Comparison of ENCODE assay signal across 24 mouse cellular contexts in the genomic region with DNA sequence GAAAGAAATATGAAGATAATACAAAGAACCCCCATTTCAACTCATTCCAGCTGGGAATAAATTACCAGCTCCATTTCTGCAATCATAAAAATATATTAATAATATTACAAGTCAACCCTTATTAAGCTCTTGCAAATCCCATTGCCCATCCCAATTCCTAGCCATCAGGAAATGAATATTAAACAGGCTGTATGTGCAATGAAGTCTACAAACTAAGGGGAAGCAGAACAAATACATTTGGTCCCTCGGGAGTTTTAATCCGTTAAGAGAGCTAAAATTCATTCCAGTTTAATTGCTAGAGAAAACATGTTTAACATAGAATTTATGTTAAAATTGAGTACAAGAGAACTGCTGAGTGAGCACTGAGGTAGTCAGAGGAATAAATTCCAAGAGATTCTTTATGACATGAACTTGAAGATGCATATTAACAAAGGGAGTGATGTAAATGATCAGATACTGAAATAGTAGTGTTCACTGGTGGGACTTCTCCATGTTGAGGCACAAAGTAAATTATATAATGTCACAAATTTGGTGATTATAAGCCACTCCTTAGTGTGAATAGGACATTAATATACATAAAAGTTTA.
DNase-seq lines count a peak whose midpoint lies in the region; ATAC-seq and TF ChIP-seq lines count a peak whose summit lies in the region.
"Had no signal": no experiment of that assay in that cellular context is flagged by ENCODE, and none has a peak within 500 bp of the region (broad histone marks: within the 10 kb centered on the region; RNA-seq: fewer than 3 reads in every experiment).

No protein-coding gene starts in this region.

- no peak overlapping the region for H3K9ac ChIP-seq in embryonic facial prominence, embryonic 14.5 days (ENCODE audit: low read depth, low read length)
- no peak overlapping the region for H3K9ac ChIP-seq in midbrain, embryonic 11.5 days (ENCODE audit: low read length)
- no peak overlapping the region for H3K9ac ChIP-seq in midbrain, embryonic 15.5 days
- H3K9ac ChIP-seq: embryonic facial prominence, embryonic 15.5 days; forebrain, embryonic 15.5 days; hindbrain, embryonic 13.5 days had no signal

- H3K4me3 ChIP-seq in embryonic facial prominence, embryonic 14.5 days (ENCODE audit: low read depth, low read length): no peak overlapping the region
- H3K4me3 ChIP-seq in embryonic facial prominence, embryonic 10.5 days: no peak overlapping the region
- no peak overlapping the region for H3K4me3 ChIP-seq in midbrain, embryonic 11.5 days (ENCODE audit: low read depth, low read length)
- no peak overlapping the region for H3K4me3 ChIP-seq in midbrain, embryonic 10.5 days
- H3K4me3 ChIP-seq in midbrain, embryonic 15.5 days: no peak overlapping the region
- H3K4me3 ChIP-seq in thymus, adult 2 months (ENCODE audit: control insufficient read depth, insufficient read depth, low read length): no peak overlapping the region
- H3K4me3 ChIP-seq: embryonic facial prominence, embryonic 15.5 days; forebrain, embryonic 15.5 days; gastrocnemius, adult 2 months; hindbrain, embryonic 13.5 days had no signal

- TF ChIP-seq CTCF in thymus, adult 2 months (IDR thresholded peaks at IDR 0.05; ENCODE audit: borderline replicate concordance, control insufficient read depth, extremely low read depth, insufficient read depth, low read length, poor library complexity): no peak

- H3K9me3 ChIP-seq in embryonic facial prominence, embryonic 14.5 days (ENCODE audit: control insufficient read depth, low read length): no peaks in the 10 kb centered on the region
- no peaks in the 10 kb centered on the region for H3K9me3 ChIP-seq in embryonic facial prominence, embryonic 10.5 days
- H3K9me3 ChIP-seq in midbrain, embryonic 11.5 days (ENCODE audit: control insufficient read depth, low read length): no peaks in the 10 kb centered on the region
- H3K9me3 ChIP-seq in midbrain, embryonic 10.5 days (replicated peaks): no peaks in the 10 kb centered on the region
- no peaks in the 10 kb centered on the region for H3K9me3 ChIP-seq in midbrain, embryonic 15.5 days
- H3K9me3 ChIP-seq: embryonic facial prominence, embryonic 15.5 days; forebrain, embryonic 15.5 days; hindbrain, embryonic 13.5 days had no signal

- no peaks in the 10 kb centered on the region for H3K4me1 ChIP-seq in embryonic facial prominence, embryonic 14.5 days (ENCODE audit: control insufficient read depth, insufficient read depth, low read length)
- no peaks in the 10 kb centered on the region for H3K4me1 ChIP-seq in embryonic facial prominence, embryonic 10.5 days
- no peaks in the 10 kb centered on the region for H3K4me1 ChIP-seq in midbrain, embryonic 11.5 days (ENCODE audit: control insufficient read depth, insufficient read depth, low read length)
- no peaks in the 10 kb centered on the region for H3K4me1 ChIP-seq in midbrain, embryonic 10.5 days
- no peaks in the 10 kb centered on the region for H3K4me1 ChIP-seq in midbrain, embryonic 15.5 days
- H3K4me1 ChIP-seq in thymus, adult 2 months (replicated peaks; ENCODE audit: control insufficient read depth, insufficient read depth, low read length): no peaks in the 10 kb centered on the region
- H3K4me1 ChIP-seq: embryonic facial prominence, embryonic 15.5 days; forebrain, embryonic 15.5 days; hindbrain, embryonic 13.5 days had no signal

- no peaks in the 10 kb centered on the region for H3K36me3 ChIP-seq in embryonic facial prominence, embryonic 14.5 days (ENCODE audit: control insufficient read depth, insufficient read depth, low read length)
- no peaks in the 10 kb centered on the region for H3K36me3 ChIP-seq in embryonic facial prominence, embryonic 10.5 days (replicated peaks)
- no peaks in the 10 kb centered on the region for H3K36me3 ChIP-seq in midbrain, embryonic 11.5 days (ENCODE audit: control insufficient read depth, insufficient read depth, low read length)
- H3K36me3 ChIP-seq in midbrain, embryonic 10.5 days: no peaks in the 10 kb centered on the region
- H3K36me3 ChIP-seq in midbrain, embryonic 15.5 days (replicated peaks): no peaks in the 10 kb centered on the region
- no peaks in the 10 kb centered on the region for H3K36me3 ChIP-seq in thymus, adult 2 months (ENCODE audit: control insufficient read depth, insufficient read depth, low read length)
- H3K36me3 ChIP-seq: embryonic facial prominence, embryonic 15.5 days; forebrain, embryonic 15.5 days; hindbrain, embryonic 13.5 days had no signal

- H3K27ac ChIP-seq in embryonic facial prominence, embryonic 14.5 days (replicated peaks; ENCODE audit: low read depth, low read length): no peak overlapping the region
- H3K27ac ChIP-seq in embryonic facial prominence, embryonic 10.5 days (replicated peaks): no peak overlapping the region
- no peak overlapping the region for H3K27ac ChIP-seq in midbrain, embryonic 11.5 days (ENCODE audit: low read depth, low read length)
- no peak overlapping the region for H3K27ac ChIP-seq in midbrain, embryonic 10.5 days (replicated peaks)
- H3K27ac ChIP-seq in midbrain, embryonic 15.5 days: no peak overlapping the region
- H3K27ac ChIP-seq in thymus, adult 2 months (ENCODE audit: control insufficient read depth, insufficient read depth, low read length): no peak overlapping the region
- H3K27ac ChIP-seq: embryonic facial prominence, embryonic 15.5 days; forebrain, embryonic 15.5 days; gastrocnemius, adult 2 months; hindbrain, embryonic 13.5 days had no signal

- peak; percentile 10 for DNase-seq in embryonic facial prominence, embryonic 14.5 days (ENCODE audit: low spot score)
- no peak for DNase-seq in embryonic facial prominence, embryonic 10.5 days (ENCODE audit: low spot score)
- DNase-seq in midbrain, embryonic 11.5 days (ENCODE audit: low spot score, missing footprints): no peak
- DNase-seq in midbrain, embryonic 10.5 days (ENCODE audit: low spot score): no peak
- DNase-seq in thymus, postnatal 4 days: no peak
- no peak for DNase-seq in thymus, adult 2 months
- no peak for DNase-seq in right cerebral cortex, postnatal 10 days (ENCODE audit: low spot score in 2 of 2)
- DNase-seq: adrenal gland, adult 8-10 months; adrenal gland, postnatal 25 days; cerebellum, adult 11 months; cerebellum, adult 2 months; cerebellum, postnatal 10 days; cerebellum, postnatal 36 days; embryo, embryonic 11 days; gastrocnemius, adult 2 months; gastrocnemius, postnatal 14 days had no signal

- H3K27me3 ChIP-seq in embryonic facial prominence, embryonic 14.5 days (replicated peaks; ENCODE audit: control insufficient read depth, insufficient read depth, low read length): no peaks in the 10 kb centered on the region
- H3K27me3 ChIP-seq in embryonic facial prominence, embryonic 10.5 days (replicated peaks; ENCODE audit: low read depth, poor library complexity, severe bottlenecking): no peaks in the 10 kb centered on the region
- H3K27me3 ChIP-seq in midbrain, embryonic 11.5 days (ENCODE audit: control insufficient read depth, insufficient read depth, low read length): no peaks in the 10 kb centered on the region
- H3K27me3 ChIP-seq in midbrain, embryonic 10.5 days (ENCODE audit: low read depth, poor library complexity, severe bottlenecking): no peaks in the 10 kb centered on the region
- no peaks in the 10 kb centered on the region for H3K27me3 ChIP-seq in midbrain, embryonic 15.5 days (replicated peaks)
- H3K27me3 ChIP-seq in thymus, adult 2 months (ENCODE audit: control insufficient read depth, insufficient read depth, low read length): no peaks in the 10 kb centered on the region
- H3K27me3 ChIP-seq: embryonic facial prominence, embryonic 15.5 days; forebrain, embryonic 15.5 days; hindbrain, embryonic 13.5 days had no signal

- H3K4me2 ChIP-seq in embryonic facial prominence, embryonic 14.5 days (ENCODE audit: low read depth, low read length): no peak overlapping the region
- H3K4me2 ChIP-seq in midbrain, embryonic 11.5 days: no peak overlapping the region
- no peak overlapping the region for H3K4me2 ChIP-seq in midbrain, embryonic 15.5 days
- H3K4me2 ChIP-seq: embryonic facial prominence, embryonic 15.5 days; forebrain, embryonic 15.5 days; heart, embryonic 11.5 days; hindbrain, embryonic 13.5 days had no signal

- 68% methylated on average over 2 of the region's 2 CpGs for WGBS in embryonic facial prominence, embryonic 14.5 days
- 86% methylated on average over 2 of the region's 2 CpGs for WGBS in embryonic facial prominence, embryonic 10.5 days
- 87% methylated on average over 2 of the region's 2 CpGs for WGBS in midbrain, embryonic 11.5 days
- WGBS in midbrain, embryonic 10.5 days: 89% methylated on average over 2 of the region's 2 CpGs
- WGBS in midbrain, embryonic 15.5 days: 56% methylated on average over 2 of the region's 2 CpGs
- WGBS in thymus, adult 2 months: 94% methylated on average over 2 of the region's 2 CpGs

- no peak for ATAC-seq in embryonic facial prominence, embryonic 14.5 days (ENCODE audit: low read depth)
- peak; percentile 67; the same call in 1 of the 2 replicates for ATAC-seq in midbrain, embryonic 11.5 days (ENCODE audit: low FRiP score)
- peak; percentile 84 for ATAC-seq in midbrain, embryonic 15.5 days (replicated peaks)
- ATAC-seq: activated CD4-positive, CD25-positive, alpha-beta regulatory T cell, adult 4 months; forebrain, embryonic 15.5 days; hindbrain, embryonic 16.5 days; inflammation-experienced regulatory T-cells, adult 6 months had no signal

- TF ChIP-seq POLR2A in thymus, adult 2 months (IDR thresholded peaks at IDR 0.05; ENCODE audit: control insufficient read depth, extremely low read depth, insufficient read depth, low read length, poor library complexity): no peak
